Mouse (Mus musculus) G1E (cell line): ENCODE measurements around the gene Ncbp1.

Experiments
- CTCF ChIP-seq: IDR thresholded peaks from 2 replicates; pipeline ENCODE4 v1.5.1; 2012; ENCODE audit warnings: low read depth, low read length, inconsistent platforms, mixed read lengths
- GATA1 ChIP-seq: IDR thresholded peaks from 2 replicates; pipeline ENCODE4 v1.6.1; 2012; ENCODE audit warnings: borderline replicate concordance, low read length, inconsistent platforms, mixed read lengths
- GATA2 ChIP-seq: IDR thresholded peaks from 2 replicates; pipeline ENCODE4 v1.6.1; 2012; ENCODE audit warnings: low read depth, low read length, inconsistent platforms, borderline replicate concordance

DNA sequence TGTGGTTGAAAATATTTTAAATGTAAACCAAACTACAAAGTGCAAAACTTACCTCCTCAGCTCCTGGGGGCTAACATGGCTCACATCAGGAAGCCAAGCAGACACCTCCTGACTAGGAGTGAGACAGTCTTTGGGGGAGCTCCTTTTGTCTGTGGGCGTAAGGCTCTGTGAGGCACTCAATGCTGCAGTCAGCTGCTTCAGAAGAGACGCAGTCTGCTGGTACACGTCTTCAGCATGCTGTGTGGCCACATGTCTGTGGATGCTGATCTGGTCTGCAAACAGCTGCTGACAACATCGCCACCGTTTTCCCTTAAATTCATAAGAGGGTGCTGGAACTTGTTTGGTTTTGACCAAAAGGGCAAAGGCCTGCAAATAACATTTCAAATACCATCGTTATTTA lies 6.6 kb upstream of the Ncbp1 start:
- no peak for TF ChIP-seq CTCF
- TF ChIP-seq GATA1, result no peak
- no peak for TF ChIP-seq GATA2
